Mouse (Mus musculus): Measurements from ENCODE around the gene Rilpl1. TPM values are rescaled to one million over a fixed set of nuclear protein-coding genes. Genes with fewer than 3 reads are reported as not detected.

The Rilpl1 gene
- polyA plus RNA-seq, 1 experiment from 2014 or later: 15.6 TPM

- H3K4me3 ChIP-seq: 0 out of 2 replicates have a peak overlapping the region, but pooled peaks have one; percentile 70
- peaks cover 37% of the 10 kb centered on the region for H3K4me1 ChIP-seq (replicated peaks)
- H3K36me3 ChIP-seq: no peaks in the 10 kb centered on the region
- 0 out of 2 replicates have a peak overlapping the region, but pooled peaks have one; percentile 9 for H3K27ac ChIP-seq (replicated peaks)
- WGBS: 68% methylated on average over 4 of the region's 4 CpGs
- 0 out of 2 replicates have a peak overlapping the region, but pooled peaks have one; percentile 23 for H3K9ac ChIP-seq
- H3K27me3 ChIP-seq: no peaks in the 10 kb centered on the region
- ATAC-seq (ENCODE audit: low FRiP score, low read depth): no peak
- peak overlapping the region; percentile 67 for H3K4me2 ChIP-seq
- H3K9me3 ChIP-seq: no peaks in the 10 kb centered on the region
Observed at GRCm38 (mm10) chr5:124528351-124528750, 2.8 kb downstream of the Rilpl1 start.

GRCm38 (mm10) chr5:124524943-124525342 is 6.2 kb downstream of the Rilpl1 start:
- no peak overlapping the region for H3K4me2 ChIP-seq
- ATAC-seq (ENCODE audit: low FRiP score, low read depth): no peak
- no peak overlapping the region for H3K4me3 ChIP-seq
- 89% methylated on average over 5 of the region's 5 CpGs for WGBS
- H3K36me3 ChIP-seq: no peaks in the 10 kb centered on the region
- no peaks in the 10 kb centered on the region for H3K9me3 ChIP-seq
- no peak overlapping the region for H3K9ac ChIP-seq
- no peaks in the 10 kb centered on the region for H3K27me3 ChIP-seq
- peaks cover 20% of the 10 kb centered on the region for H3K4me1 ChIP-seq (replicated peaks)
- H3K27ac ChIP-seq (replicated peaks): no peak overlapping the region

GRCm38 (mm10) chr5:124523032-124523431 is 8.2 kb downstream of the Rilpl1 start:
- 95% methylated on average over 8 of the region's 8 CpGs for WGBS
- H3K4me2 ChIP-seq: no peak overlapping the region
- H3K4me3 ChIP-seq: no peak overlapping the region
- no peak for ATAC-seq (ENCODE audit: low FRiP score, low read depth)
- no peaks in the 10 kb centered on the region for H3K9me3 ChIP-seq
- no peak overlapping the region for H3K27ac ChIP-seq (replicated peaks)
- H3K27me3 ChIP-seq: no peaks in the 10 kb centered on the region
- no peak overlapping the region for H3K9ac ChIP-seq
- H3K4me1 ChIP-seq (replicated peaks): peaks cover under 1% of the 10 kb centered on the region
- H3K36me3 ChIP-seq: no peaks in the 10 kb centered on the region

- 90% methylated on average over 4 of the region's 4 CpGs for WGBS
- H3K27ac ChIP-seq (replicated peaks): no peak overlapping the region
- no peak for ATAC-seq (ENCODE audit: low FRiP score, low read depth)
- no peaks in the 10 kb centered on the region for H3K9me3 ChIP-seq
- no peak overlapping the region for H3K9ac ChIP-seq
- H3K4me1 ChIP-seq (replicated peaks): no peaks in the 10 kb centered on the region
- H3K36me3 ChIP-seq: no peaks in the 10 kb centered on the region
- H3K4me3 ChIP-seq: no peak overlapping the region
- H3K27me3 ChIP-seq: no peaks in the 10 kb centered on the region
- no peak overlapping the region for H3K4me2 ChIP-seq
Observed at GRCm38 (mm10) chr5:124521588-124521987, 9.6 kb downstream of the Rilpl1 start.

GRCm38 (mm10) chr5:124518648-124519047 is 12.5 kb downstream of the Rilpl1 start:
- no peak overlapping the region for H3K4me2 ChIP-seq
- H3K9ac ChIP-seq: no peak overlapping the region
- no peak overlapping the region for H3K27ac ChIP-seq (replicated peaks)
- no peak for ATAC-seq (ENCODE audit: low FRiP score, low read depth)
- no peaks in the 10 kb centered on the region for H3K4me1 ChIP-seq (replicated peaks)
- no peak overlapping the region for H3K4me3 ChIP-seq
- 37% methylated on average over 10 of the region's 10 CpGs for WGBS
- no peaks in the 10 kb centered on the region for H3K9me3 ChIP-seq
- peaks cover 8% of the 10 kb centered on the region for H3K36me3 ChIP-seq
- no peaks in the 10 kb centered on the region for H3K27me3 ChIP-seq

GRCm38 (mm10) chr5:124515789-124516188 is 15.4 kb downstream of the Rilpl1 start:
- H3K9ac ChIP-seq: no peak overlapping the region
- H3K9me3 ChIP-seq: no peaks in the 10 kb centered on the region
- H3K4me2 ChIP-seq: no peak overlapping the region
- no peak for ATAC-seq (ENCODE audit: low FRiP score, low read depth)
- H3K27me3 ChIP-seq: no peaks in the 10 kb centered on the region
- peaks cover 17% of the 10 kb centered on the region for H3K36me3 ChIP-seq
- WGBS: 86% methylated on average over 5 of the region's 5 CpGs
- H3K4me3 ChIP-seq: no peak overlapping the region
- H3K4me1 ChIP-seq (replicated peaks): no peaks in the 10 kb centered on the region
- no peak overlapping the region for H3K27ac ChIP-seq (replicated peaks)

- ATAC-seq (ENCODE audit: low FRiP score, low read depth): no peak
- Histone ChIP-seq H3K9me3 (no peaks in the 10 kb centered on the region), H3K9ac (no peak overlapping the region), H3K27ac (replicated peaks) (no peak overlapping the region), H3K36me3 (peaks cover 17% of the 10 kb centered on the region), H3K4me1 (replicated peaks) (no peaks in the 10 kb centered on the region), H3K4me2 (no peak overlapping the region), H3K4me3 (no peak overlapping the region), H3K27me3 (no peaks in the 10 kb centered on the region)
- 91% methylated on average over 10 of the region's 10 CpGs for WGBS
Observed at GRCm38 (mm10) chr5:124510536-124511050, 20.6 kb downstream of the Rilpl1 start.

GRCm38 (mm10) chr5:124509742-124510237 is 21.4 kb downstream of the Rilpl1 start:
- Histone ChIP-seq H3K27me3 (no peaks in the 10 kb centered on the region), H3K4me1 (replicated peaks) (no peaks in the 10 kb centered on the region), H3K4me3 (no peak overlapping the region), H3K36me3 (peaks cover 17% of the 10 kb centered on the region), H3K9me3 (no peaks in the 10 kb centered on the region), H3K9ac (no peak overlapping the region), H3K27ac (replicated peaks) (no peak overlapping the region), H3K4me2 (no peak overlapping the region)
- 73% methylated on average over 12 of the region's 12 CpGs for WGBS
- no peak for ATAC-seq (ENCODE audit: low FRiP score, low read depth)

GRCm38 (mm10) chr5:124509200-124509599 is 22.0 kb downstream of the Rilpl1 start:
- no peak for ATAC-seq (ENCODE audit: low FRiP score, low read depth)
- no peak overlapping the region for H3K4me3 ChIP-seq

GRCm38 (mm10) chr5:124506731-124507359 is 24.3 kb downstream of the Rilpl1 start:
- Histone ChIP-seq H3K36me3 (peaks cover 4% of the 10 kb centered on the region; the same call in 1 of the 2 replicates), H3K4me3 (no peak overlapping the region), H3K9me3 (no peaks in the 10 kb centered on the region), H3K27ac (replicated peaks) (no peak overlapping the region), H3K27me3 (no peaks in the 10 kb centered on the region), H3K9ac (no peak overlapping the region), H3K4me2 (no peak overlapping the region), H3K4me1 (replicated peaks) (no peaks in the 10 kb centered on the region)
- ATAC-seq (ENCODE audit: low FRiP score, low read depth): no peak
- 80% methylated on average over 10 of the region's 10 CpGs for WGBS

More at GRCm38 (mm10) chr5:124509200-124509599, 22.0 kb downstream of the Rilpl1 start:
- Histone ChIP-seq H3K4me2 (no peak overlapping the region), H3K9me3 (no peaks in the 10 kb centered on the region), H3K9ac (no peak overlapping the region), H3K27ac (replicated peaks) (no peak overlapping the region), H3K4me1 (replicated peaks) (no peaks in the 10 kb centered on the region), H3K27me3 (no peaks in the 10 kb centered on the region), H3K36me3 (peaks cover 13% of the 10 kb centered on the region)
- WGBS: 98% methylated on average over 6 of the region's 6 CpGs

GRCm38 (mm10) chr5:124505235-124505634 is 26.0 kb downstream of the Rilpl1 start:
- H3K36me3 ChIP-seq: peaks cover 8% of the 10 kb centered on the region; the same call in 1 of the 2 replicates
- H3K4me3 ChIP-seq: no peak overlapping the region
- no peaks in the 10 kb centered on the region for H3K27me3 ChIP-seq
- H3K4me1 ChIP-seq (replicated peaks): no peaks in the 10 kb centered on the region
- no peaks in the 10 kb centered on the region for H3K9me3 ChIP-seq
- no peak for ATAC-seq (ENCODE audit: low FRiP score, low read depth)
- H3K4me2 ChIP-seq: no peak overlapping the region
- H3K9ac ChIP-seq: no peak overlapping the region
- WGBS: 96% methylated on average over 4 of the region's 4 CpGs
- H3K27ac ChIP-seq (replicated peaks): no peak overlapping the region

GRCm38 (mm10) chr5:124503742-124504141 is 27.4 kb downstream of the Rilpl1 start:
- Histone ChIP-seq H3K27me3 (no peaks in the 10 kb centered on the region), H3K9me3 (no peaks in the 10 kb centered on the region), H3K36me3 (peaks cover 11% of the 10 kb centered on the region; the same call in 1 of the 2 replicates), H3K27ac (replicated peaks) (no peak overlapping the region), H3K9ac (no peak overlapping the region), H3K4me2 (no peak overlapping the region), H3K4me1 (replicated peaks) (no peaks in the 10 kb centered on the region), H3K4me3 (no peak overlapping the region)
- WGBS: 74% methylated on average over 14 of the region's 14 CpGs
- ATAC-seq (ENCODE audit: low FRiP score, low read depth): no peak
